Mouse (Mus musculus): ENCODE measurements around the gene Zmynd10. TPM values are rescaled to one million over a fixed set of nuclear protein-coding genes. Genes with fewer than 3 reads are reported as not detected.

Zmynd10 gene
- total and polyA plus RNA-seq, 3 experiments, result 0.37 to 0.52 (median 0.45) TPM

Other genes with a start within 250 kb of the Zmynd10 start
- gene Hemk1, start 208.9 kb upstream of the Zmynd10 start, total RNA-seq (2021), result 10 to 100 TPM; 17.5 to 17.7 TPM
- 23.5 and 25.5 TPM in 2 replicates for gene Hemk1, start 208.9 kb upstream of the Zmynd10 start, polyA plus RNA-seq (2012; rRNA removed)
- 1 to 10 TPM in 1 of 2 experiments, under 1 TPM in 1; 0.69 to 1.9 TPM for gene 6430571L13Rik, start 206.7 kb upstream of the Zmynd10 start, total RNA-seq (2021)
- gene 6430571L13Rik, start 206.7 kb upstream of the Zmynd10 start, polyA plus RNA-seq (2012; rRNA removed), result 1.3 and 1.4 TPM in 2 replicates
- 1 to 10 TPM; 6.9 to 7.1 TPM for gene Cacna2d2, start 147.7 kb upstream of the Zmynd10 start, total RNA-seq (2021)
- 12.1 and 14.7 TPM in 2 replicates for gene Cacna2d2, start 147.7 kb upstream of the Zmynd10 start, polyA plus RNA-seq (2012; rRNA removed)
- gene Tmem115, start 13.4 kb upstream of the Zmynd10 start, total RNA-seq (2021), result 10 to 100 TPM; 43.2 to 48.1 TPM
- gene Tmem115, start 13.4 kb upstream of the Zmynd10 start, polyA plus RNA-seq (2012; rRNA removed), result 84.2 and 96.5 TPM in 2 replicates
- gene Cyb561d2, start 5.1 kb upstream of the Zmynd10 start, total RNA-seq (2021), result 10 to 100 TPM; 14.6 to 22.0 TPM
- gene Cyb561d2, start 5.1 kb upstream of the Zmynd10 start, polyA plus RNA-seq (2012; rRNA removed), result 59.1 and 68.0 TPM in 2 replicates
- gene Nprl2, start 5.1 kb upstream of the Zmynd10 start, total RNA-seq (2021), result 10 to 100 TPM; 27.9 to 31.5 TPM
- 24.2 and 31.9 TPM in 2 replicates for gene Nprl2, start 5.1 kb upstream of the Zmynd10 start, polyA plus RNA-seq (2012; rRNA removed)
- 10 to 100 TPM; 15.5 to 18.6 TPM for gene Rassf1, start 4.3 kb downstream of the Zmynd10 start, total RNA-seq (2021)
- gene Rassf1, start 4.3 kb downstream of the Zmynd10 start, polyA plus RNA-seq (2012; rRNA removed), result 15.3 and 16.7 TPM in 2 replicates
- gene Tusc2, start 16.0 kb downstream of the Zmynd10 start, total RNA-seq (2021), result 10 to 100 TPM; 52.2 to 57.5 TPM
- gene Tusc2, start 16.0 kb downstream of the Zmynd10 start, polyA plus RNA-seq (2012; rRNA removed), result 88.2 and 94.1 TPM in 2 replicates
- 10 to 100 TPM; 36.8 to 52.8 TPM for gene Hyal2, start 20.6 kb downstream of the Zmynd10 start, total RNA-seq (2021)
- gene Hyal2, start 20.6 kb downstream of the Zmynd10 start, polyA plus RNA-seq (2012; rRNA removed), result 92.1 and 102 TPM in 2 replicates
- gene Hyal1, start 29.6 kb downstream of the Zmynd10 start, total RNA-seq (2021), result 10 to 100 TPM; 13.7 to 15.2 TPM
- 6.3 and 7.0 TPM in 2 replicates for gene Hyal1, start 29.6 kb downstream of the Zmynd10 start, polyA plus RNA-seq (2012; rRNA removed)
- gene Naa80, start 31.6 kb downstream of the Zmynd10 start, total RNA-seq (2021), result 10 to 100 TPM; 15.9 to 19.2 TPM
- gene Naa80, start 31.6 kb downstream of the Zmynd10 start, polyA plus RNA-seq (2012; rRNA removed), result 111 TPM in 2 replicates
- 1 to 10 TPM; 1.3 to 1.4 TPM for gene Hyal3, start 33.5 kb downstream of the Zmynd10 start, total RNA-seq (2021)
- gene Hyal3, start 33.5 kb downstream of the Zmynd10 start, polyA plus RNA-seq (2012; rRNA removed), result 1.8 and 2.2 TPM in 2 replicates
- 10 to 100 TPM; 36.0 to 41.7 TPM for gene Ifrd2, start 40.3 kb downstream of the Zmynd10 start, total RNA-seq (2021)
- 67.3 and 80.0 TPM in 2 replicates for gene Ifrd2, start 40.3 kb downstream of the Zmynd10 start, polyA plus RNA-seq (2012; rRNA removed)
- 1 to 10 TPM; 3.7 to 4.1 TPM for gene Sema3b, start 61.9 kb downstream of the Zmynd10 start, total RNA-seq (2021)
- 8.3 and 10.4 TPM in 2 replicates for gene Sema3b, start 61.9 kb downstream of the Zmynd10 start, polyA plus RNA-seq (2012; rRNA removed)
- gene Gnai2, start 88.1 kb downstream of the Zmynd10 start, total RNA-seq (2021), result 100 to 1,000 TPM; 198 to 278 TPM
- gene Gnai2, start 88.1 kb downstream of the Zmynd10 start, polyA plus RNA-seq (2012; rRNA removed), result 330 and 345 TPM in 2 replicates
- gene Slc38a3, start 122.2 kb downstream of the Zmynd10 start, total RNA-seq (2021), result 1 to 10 TPM in 1 of 2 experiments, under 1 TPM in 1; 0.48 to 2.7 TPM
- 1.7 and 4.1 TPM in 2 replicates for gene Slc38a3, start 122.2 kb downstream of the Zmynd10 start, polyA plus RNA-seq (2012; rRNA removed)
- gene Gnat1, start 132.4 kb downstream of the Zmynd10 start, total RNA-seq (2021), result under 1 TPM in 1 of 2 experiments, not detected in 1; 0.37 TPM
- gene Gnat1, start 132.4 kb downstream of the Zmynd10 start, polyA plus RNA-seq (2012; rRNA removed), result 0.10 and 0.16 TPM in 2 replicates
- gene Sema3f, start 163.2 kb downstream of the Zmynd10 start, total RNA-seq (2021), result 10 to 100 TPM; 27.2 to 34.8 TPM
- 95.1 and 106 TPM in 2 replicates for gene Sema3f, start 163.2 kb downstream of the Zmynd10 start, polyA plus RNA-seq (2012; rRNA removed)
- gene Rbm5, start 223.7 kb downstream of the Zmynd10 start, total RNA-seq (2021), result 100 to 1,000 TPM in 1 of 2 experiments, 10 to 100 TPM in 1; 67.1 to 124 TPM
- gene Rbm5, start 223.7 kb downstream of the Zmynd10 start, polyA plus RNA-seq (2012; rRNA removed), result 61.7 and 67.8 TPM in 2 replicates

All from adrenal gland, adult 2 months (tissue).